In the genomic region with DNA sequence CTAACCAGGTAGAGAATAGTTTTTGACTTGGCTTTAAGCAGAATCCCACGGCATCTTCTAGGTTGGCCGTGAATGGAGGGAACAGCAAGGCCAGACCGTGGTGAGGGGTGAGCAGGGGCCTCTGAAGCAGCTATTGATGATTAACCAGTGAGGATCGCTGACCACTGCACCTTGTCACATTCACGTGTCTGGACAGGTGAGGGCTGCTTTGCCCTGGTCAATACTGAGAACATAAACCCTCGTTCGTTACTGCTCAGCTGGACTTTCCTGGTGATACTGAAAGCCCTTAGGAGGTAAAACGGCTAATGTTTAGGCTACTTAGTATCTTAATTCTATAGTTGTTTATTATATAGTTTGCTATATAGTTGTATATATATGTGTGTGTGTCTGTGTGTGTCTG, we compare ENCODE assay signal across 18 mouse cellular contexts. TPM values are rescaled to one million over a fixed set of nuclear protein-coding genes. Genes with fewer than 3 reads are reported as not detected.
"Had no signal": no experiment of that assay in that cellular context is flagged by ENCODE, and none has a peak within 500 bp of the region (broad histone marks: within the 10 kb centered on the region; RNA-seq: fewer than 3 reads in every experiment).

No protein-coding gene starts in this region.

- H3K4me3 ChIP-seq: left cerebral cortex, adult 2 months; limb, embryonic 10.5 days; midbrain, embryonic 13.5 days; neural tube, embryonic 15.5 days had no signal

- ATAC-seq: hindbrain, postnatal 0 days; lung, postnatal 0 days; midbrain, embryonic 13.5 days had no signal

- H3K36me3 ChIP-seq: limb, embryonic 10.5 days; midbrain, embryonic 13.5 days; neural tube, embryonic 15.5 days had no signal

- H3K9me3 ChIP-seq: limb, embryonic 10.5 days; midbrain, embryonic 13.5 days; neural tube, embryonic 15.5 days had no signal

- H3K27ac ChIP-seq: hindbrain, postnatal 0 days; left cerebral cortex, adult 2 months; limb, embryonic 10.5 days; liver, embryonic 14.5 days; midbrain, embryonic 13.5 days; neural tube, embryonic 15.5 days had no signal

- H3K9ac ChIP-seq: liver, embryonic 14.5 days; midbrain, embryonic 13.5 days; neural tube, embryonic 15.5 days had no signal

- H3K4me2 ChIP-seq: midbrain, embryonic 13.5 days; neural tube, embryonic 15.5 days had no signal

- DNase-seq: lung, adult 2 months; lung, postnatal 36 days; right cerebral cortex, adult 18-20 months; right cerebral cortex, postnatal 25 days; thymus, postnatal 4 days had no signal

RNA-seq across cellular contexts. Expression of a gene that starts 8.6 kb away (rescaled TPM):
- polyA plus RNA-seq: hindbrain, postnatal 0 days; intestine, embryonic 14.5 days; limb, embryonic 10.5 days; limb, embryonic 14.5 days; liver, embryonic 14.5 days; lung, adult 2 months; lung, postnatal 0 days; neural tube, embryonic 11.5 days; neural tube, embryonic 15.5 days; small intestine, adult 2 months; stomach, embryonic 16.5 days; thymus, postnatal 0 days had no signal

RNA-seq across cellular contexts. Expression of a gene that starts 26.3 kb away (rescaled TPM):
- polyA plus RNA-seq: intestine, embryonic 14.5 days; small intestine, adult 2 months had no signal

RNA-seq across cellular contexts. Expression of a gene that starts 49.2 kb away (rescaled TPM):
- polyA plus RNA-seq: liver, embryonic 14.5 days had no signal
